Mouse (Mus musculus): ENCODE measurements at regions not wholly inside any gene's neighbourhood (a gene's known extent, or its start where the extent isn't known, plus 50 kb on each side); places are given as distances from the start of the nearest gene placed in this dataset.

GRCm38 (mm10) chr10:98862712-98863111 is 51.5 kb upstream of the Atp2b1 start:
- TF ChIP-seq CTCF (IDR thresholded peaks at IDR 0.05; ENCODE audit: borderline replicate concordance, insufficient read depth, low read depth, low read length) (no peak), POLR2A (IDR thresholded peaks at IDR 0.05; ENCODE audit: borderline replicate concordance, insufficient read depth, low read length) (no peak)

All from cerebellum, adult 2 months (tissue).